Mouse (Mus musculus) heart, adult 2 months (tissue): ENCODE results near the gene Denr.

Experiments used
- CTCF ChIP-seq: fragments of 200-600 bp; IDR thresholded peaks from 2 replicates; pipeline ENCODE4 v1.8.1; 2022; ENCODE audit warnings: antibody characterized with exemption, mild to moderate bottlenecking, moderate library complexity
- EP300 ChIP-seq: fragments of 200-500 bp; IDR thresholded peaks from 2 replicates; pipeline ENCODE4 v1.6.1; 2011; ENCODE audit warnings: low read depth, low read length, control low read depth; ENCODE audit not compliant: insufficient read depth
- POLR2A ChIP-seq: fragments of 200-500 bp; IDR thresholded peaks from 2 replicates; pipeline ENCODE4 v1.6.1; 2011; ENCODE audit warnings: mild to moderate bottlenecking, low read depth, low read length, control low read depth; ENCODE audit not compliant: insufficient read depth

- TF ChIP-seq CTCF = no peak
- TF ChIP-seq POLR2A = no peak
- TF ChIP-seq EP300 = no peak
These were observed 41.6 kb upstream of the Denr start, which contains the start of gene Hcar2 for GRCm38 (mm10) chr5:123865365-123865764.
